Mouse (Mus musculus) layer of hippocampus, adult 18-20 months (tissue): Measurements from ENCODE around the gene Gm3045. TPM values are rescaled to one million over a fixed set of nuclear protein-coding genes. Genes with fewer than 3 reads are reported as not detected.

ENCODE experiments used
- total RNA-seq, 2 experiments: library from RNA; stranded (reverse); gene quantifications; 2 replicates each; pipeline ENCODE4 v1.2.3; 2021

Gene Gm3045
- total RNA-seq, 2 experiments from 2014 or later, result not detected

Other genes starting within 250 kb of the Gm3045 start
- gene Tifab, start 247.7 kb upstream of the Gm3045 start, total RNA-seq, result 1 to 10 TPM; 1.3 TPM
- under 1 TPM; 0.17 to 0.58 TPM for gene Neurog1, start 174.4 kb upstream of the Gm3045 start, total RNA-seq
- 100 to 1,000 TPM; 144 to 150 TPM for gene Cxcl14, start 130.0 kb upstream of the Gm3045 start, total RNA-seq
- under 1 TPM; 0.15 to 0.17 TPM for gene Slc25a48, start 11.8 kb downstream of the Gm3045 start, total RNA-seq
- gene Il9, start 55.7 kb downstream of the Gm3045 start, total RNA-seq, result not detected
- 1 to 10 TPM; 6.7 to 8.5 TPM for gene Fbxl21, start 95.9 kb downstream of the Gm3045 start, total RNA-seq
- gene Lect2, start 121.9 kb downstream of the Gm3045 start, total RNA-seq, result not detected
- gene Tgfbi, start 182.9 kb downstream of the Gm3045 start, total RNA-seq, result 1 to 10 TPM; 2.4 to 3.2 TPM